Mouse (Mus musculus) stomach, postnatal 0 days (tissue): ENCODE data around the gene Otof. TPM values are rescaled to one million over a fixed set of nuclear protein-coding genes. Genes with fewer than 3 reads are reported as not detected.
A peak's percentile ranks its signal among the peaks of the same experiment; 100 is the strongest.

ENCODE experiments used
- ATAC-seq: fragments of 200-750 bp; cut with Nextera tagmentation; 2 replicates; pipeline ENCODE4 v1.8.0; 2017; ENCODE audit not compliant: low FRiP score, low TSS enrichment
- DNase-seq: peaks from one replicate; pipeline ENCODE4 v3.0.0-alpha.2; 2016; ENCODE audit warnings: low spot score
- H3K27ac ChIP-seq: fragments of 300-500 bp; sonication (generic); replicated peaks from 2 replicates; pipeline ENCODE4 v1.5.1; 2014; ENCODE audit warnings: mild to moderate bottlenecking, control low read depth
- H3K27me3 ChIP-seq: fragments of 300-500 bp; sonication (generic); 2 replicates; pipeline ENCODE4 v1.6.1; 2014; ENCODE audit warnings: low read length; ENCODE audit not compliant: control insufficient read depth, insufficient read depth
- H3K36me3 ChIP-seq: fragments of 300-500 bp; sonication (generic); 2 replicates; pipeline ENCODE4 v1.6.1; 2014; ENCODE audit warnings: low read length, mixed read lengths; ENCODE audit not compliant: control insufficient read depth, insufficient read depth
- H3K4me1 ChIP-seq: fragments of 300-500 bp; sonication (generic); replicated peaks from 2 replicates; pipeline ENCODE4 v1.6.1; 2014; ENCODE audit warnings: antibody characterized with exemption; ENCODE audit not compliant: control insufficient read depth, insufficient read depth
- H3K4me2 ChIP-seq: fragments of 300-500 bp; sonication (generic); replicated peaks from 2 replicates; pipeline ENCODE4 v1.6.1; 2014; ENCODE audit warnings: low read depth, mild to moderate bottlenecking, control low read depth, moderate library complexity
- H3K4me3 ChIP-seq: fragments of 300-500 bp; sonication (generic); 2 replicates; pipeline ENCODE4 v1.5.1; 2014; ENCODE audit warnings: low read depth, low read length, control low read depth
- H3K9ac ChIP-seq: fragments of 300-500 bp; sonication (generic); 2 replicates; pipeline ENCODE4 v1.6.1; 2014; ENCODE audit warnings: mild to moderate bottlenecking, low read length, control low read depth, mixed read lengths
- H3K9me3 ChIP-seq: fragments of 300-500 bp; sonication (generic); 2 replicates; pipeline ENCODE4 v1.6.1; 2016; ENCODE audit warnings: low read length; ENCODE audit not compliant: control insufficient read depth
- CTCF ChIP-seq: IDR thresholded peaks from 2 replicates; pipeline ENCODE4 v1.5.1; 2016; ENCODE audit warnings: antibody characterized with exemption, low read depth, mild to moderate bottlenecking, moderate library complexity
- EP300 ChIP-seq: optimal IDR thresholded peaks from 2 replicates; pipeline ENCODE3; 2016; ENCODE audit warnings: antibody characterized with exemption
- WGBS: fragments of 180-500 bp; shearing (Covaris S2); extraction: QIAGEN DNeasy Blood & Tissue Kit; methylation state at CpG from one replicate; pipeline ENCODE4 v1.1.7; 2014; 5-methylcytosine and 5-hydroxymethylcytosine counted together
- polyA plus RNA-seq: library from polyadenylated mRNA; unstranded; fragments of >200 nt; fragmentation: Nextera tagmentation; extraction: Ambion mirVana; gene quantifications from 2 replicates; pipeline ENCODE4 v1.2.1, GENCODE M21; 2015

Otof gene
- 0.02 TPM in 2 replicates for polyA plus RNA-seq

DNA sequence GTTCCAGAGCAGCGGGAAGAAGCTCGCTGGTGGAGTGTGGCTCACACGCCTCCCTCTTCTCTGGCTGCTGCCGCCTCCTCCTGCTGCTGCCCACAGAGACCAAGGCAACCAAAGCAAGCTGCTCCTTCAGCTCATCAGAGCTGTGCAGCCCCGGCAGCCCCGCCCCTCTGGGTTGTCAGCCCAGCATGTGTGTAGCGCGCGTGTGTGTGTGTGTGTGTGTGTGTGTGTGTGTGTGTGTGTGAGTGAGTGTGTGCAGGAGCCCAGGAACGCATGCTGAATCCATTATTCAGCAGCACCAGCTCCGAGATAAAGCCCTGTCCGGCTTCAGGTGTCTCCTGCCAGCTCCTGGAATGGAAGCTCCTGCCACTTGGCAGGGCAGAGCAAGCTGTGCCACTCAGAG is at the start of gene Otof:
TSS of gene Otof (minus strand) at position 112 of the 400 bp plus-strand sequence.
- Histone ChIP-seq H3K27ac (no peak within 1 kb of the TSS), H3K4me3 (no peak within 1 kb of the TSS), H3K4me1 (no peaks in the 10 kb centered on the region), H3K27me3 (no peaks in the 10 kb centered on the region), H3K9ac (no peak within 1 kb of the TSS), H3K9me3 (no peaks in the 10 kb centered on the region), H3K36me3 (no peaks in the 10 kb centered on the region), H3K4me2 (no peak within 1 kb of the TSS)
- ATAC-seq (peak; percentile 69; the same call in 1 of the 2 replicates), DNase-seq (peak; percentile 64)
- 14% methylated on average over 10 of the region's 12 CpGs for WGBS
- no peak for TF ChIP-seq CTCF
- no peak for TF ChIP-seq EP300

DNA sequence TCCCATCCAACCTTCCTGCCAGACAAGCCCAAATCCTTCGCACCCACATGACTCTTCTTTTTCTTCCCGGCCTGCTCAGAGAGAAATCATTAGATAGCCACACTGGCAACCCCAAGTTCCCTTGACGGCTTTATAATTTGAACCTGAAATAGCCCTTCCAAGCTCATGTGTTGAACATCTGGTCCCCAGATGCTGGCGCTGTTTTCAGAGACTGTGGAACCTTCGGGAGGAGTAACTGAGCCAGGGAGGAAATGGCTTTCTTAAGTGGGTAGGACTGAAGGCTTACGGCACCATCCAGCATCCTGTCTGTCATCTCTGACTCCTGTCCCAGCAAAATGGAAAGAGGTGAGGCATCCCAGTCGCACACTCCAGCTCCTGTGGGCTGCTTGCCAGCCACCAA is 35.6 kb upstream of the Otof start:
- Histone ChIP-seq H3K4me1 (no peaks in the 10 kb centered on the region), H3K4me2 (no peak overlapping the region), H3K27ac (no peak overlapping the region), H3K9ac (no peak overlapping the region), H3K4me3 (no peak overlapping the region), H3K36me3 (no peaks in the 10 kb centered on the region), H3K9me3 (no peaks in the 10 kb centered on the region), H3K27me3 (no peaks in the 10 kb centered on the region)
- no peak for DNase-seq
- 72% methylated on average over 7 of the region's 7 CpGs for WGBS
- no peak for ATAC-seq
- no peak for TF ChIP-seq CTCF
- no peak for TF ChIP-seq EP300

DNA sequence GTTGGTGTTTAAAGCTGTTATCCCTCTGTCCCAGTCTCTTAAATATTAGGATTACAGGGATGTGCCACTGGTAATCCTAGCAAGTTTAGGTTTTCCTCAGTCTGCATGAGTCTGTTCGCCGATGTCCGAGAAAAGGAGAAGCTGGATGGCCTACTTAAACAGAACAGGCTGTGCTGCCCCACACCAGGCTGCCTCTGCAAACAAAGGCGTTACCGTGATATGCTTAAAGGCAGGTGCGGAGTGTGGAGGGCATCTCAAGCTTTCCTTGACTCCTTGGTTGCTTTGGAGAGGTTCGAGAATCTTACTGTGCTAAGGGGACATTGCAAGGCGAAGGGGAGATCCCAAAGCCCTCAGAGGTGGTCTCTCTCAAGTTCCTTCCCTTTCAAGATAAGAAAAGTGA is 35.1 kb upstream of the Otof start:
- Histone ChIP-seq H3K4me1 (no peaks in the 10 kb centered on the region), H3K36me3 (no peaks in the 10 kb centered on the region), H3K9ac (no peak overlapping the region), H3K4me3 (no peak overlapping the region), H3K9me3 (no peaks in the 10 kb centered on the region), H3K4me2 (no peak overlapping the region), H3K27ac (no peak overlapping the region; the same call in 1 of the 2 replicates), H3K27me3 (no peaks in the 10 kb centered on the region)
- 60% methylated on average over 8 of the region's 8 CpGs for WGBS
- 0 out of 2 replicates have a peak, but pooled peaks have one; percentile 34 for ATAC-seq
- no peak for TF ChIP-seq CTCF
- TF ChIP-seq EP300: no peak
- DNase-seq: peak; percentile 69

- TF ChIP-seq EP300: no peak
- TF ChIP-seq CTCF: no peak
- ATAC-seq (peak; percentile 83), DNase-seq (peak; percentile 56)
- Histone ChIP-seq H3K4me3 (no peak overlapping the region), H3K27me3 (no peaks in the 10 kb centered on the region), H3K36me3 (no peaks in the 10 kb centered on the region), H3K4me1 (no peaks in the 10 kb centered on the region), H3K27ac (peak overlapping the region; percentile 3; the same call in 1 of the 2 replicates), H3K9ac (no peak overlapping the region), H3K4me2 (no peak overlapping the region), H3K9me3 (no peaks in the 10 kb centered on the region)
- 70% methylated on average over 2 of the region's 2 CpGs for WGBS
Measured at GRCm38 (mm10) chr5:30495288-30495687, 33.6 kb upstream of the Otof start.

DNA sequence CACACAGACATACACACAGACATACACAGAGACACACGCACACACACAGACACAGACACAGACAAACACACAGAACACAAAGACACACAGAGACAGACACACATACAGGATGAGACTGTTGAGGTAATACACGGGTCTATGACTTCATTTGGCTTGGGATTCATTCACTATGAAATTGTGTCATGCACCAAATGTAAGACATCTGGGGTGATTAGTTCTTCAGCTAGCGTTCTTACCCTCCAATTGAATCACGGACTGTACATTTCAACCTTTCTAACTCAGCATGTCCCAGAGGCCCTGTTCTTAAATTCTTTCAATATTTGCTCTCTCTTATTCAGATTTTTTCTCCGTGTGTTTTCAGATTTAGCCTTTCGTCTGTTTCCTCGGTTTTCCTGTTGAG is 32.9 kb upstream of the Otof start:
- Histone ChIP-seq H3K27ac (peak overlapping the region; percentile 3; the same call in 1 of the 2 replicates), H3K4me1 (no peaks in the 10 kb centered on the region), H3K9me3 (no peaks in the 10 kb centered on the region), H3K4me2 (no peak overlapping the region), H3K36me3 (no peaks in the 10 kb centered on the region), H3K9ac (no peak overlapping the region), H3K27me3 (no peaks in the 10 kb centered on the region), H3K4me3 (no peak overlapping the region)
- no peak for ATAC-seq
- whole genome bisulfite sequencing: 43% methylated on average over 7 of the region's 7 CpGs
- DNase-seq: no peak
- TF ChIP-seq CTCF: no peak
- no peak for TF ChIP-seq EP300

- Histone ChIP-seq H3K4me1 (no peaks in the 10 kb centered on the region), H3K27ac (no peak overlapping the region), H3K36me3 (no peaks in the 10 kb centered on the region), H3K9me3 (no peaks in the 10 kb centered on the region), H3K9ac (no peak overlapping the region), H3K4me3 (no peak overlapping the region), H3K27me3 (no peaks in the 10 kb centered on the region), H3K4me2 (no peak overlapping the region)
- TF ChIP-seq EP300: no peak
- TF ChIP-seq CTCF: no peak
- no peak for ATAC-seq
- no peak for DNase-seq
- 66% methylated on average over 7 of the region's 7 CpGs for WGBS
Measured at GRCm38 (mm10) chr5:30493723-30494122, 32.0 kb upstream of the Otof start.
